Mouse (Mus musculus) left cerebral cortex, adult 2 months (tissue): ENCODE results near the gene Golga4. TPM values are rescaled to one million over a fixed set of nuclear protein-coding genes. Genes with fewer than 3 reads are reported as not detected.

Experiments used
- DNase-seq, 2 experiments: peaks; one replicate each; pipeline ENCODE4 v3.0.0; 2021 to 2022; ENCODE audit warnings: low spot score in 2 of 2, mixed read lengths in 1 of 2; ENCODE audit errors: extremely low spot score in 1 of 2
- H3K27ac ChIP-seq: fragments of 200-600 bp; 2 replicates; pipeline ENCODE4 v1.8.1; 2022
- H3K4me3 ChIP-seq: fragments of 200-600 bp; 2 replicates; pipeline ENCODE4 v1.8.1; 2022
- CTCF ChIP-seq: fragments of 200-600 bp; IDR thresholded peaks from 2 replicates; pipeline ENCODE4 v1.8.1; 2022; ENCODE audit warnings: antibody characterized with exemption, mild to moderate bottlenecking, moderate library complexity
- intact Hi-C: fragments of 180-260 bp; cut with DNase I; formaldehyde crosslinking; loops from one replicate; pipeline ENCODE4 v1.15.1; 2025
- long read RNA-seq, 2 experiments: library from polyadenylated mRNA; stranded (forward); transcript quantifications; one replicate each; pipeline ENCODE4 v2.0.0; 2021; ENCODE audit warnings: borderline mapping rate in 2 of 2
- total RNA-seq, 2 experiments: library from RNA; stranded (reverse); gene quantifications; 2 replicates each; pipeline ENCODE4 v1.2.3; 2021

Golga4 gene
- total RNA-seq: 100 to 1,000 TPM; 108 to 110 TPM
- long read RNA-seq, experiment 1, full-length matches to known transcripts: 12 of 49 reads
- long read RNA-seq, experiment 1, partial matches to known transcripts: 7 of 49 reads
- long read RNA-seq, experiment 1, other reads (novel, unspliced or antisense): 30 of 49 reads
- long read RNA-seq, experiment 2, full-length matches to known transcripts: 7 of 41 reads
- long read RNA-seq, experiment 2, partial matches to known transcripts: 6 of 41 reads
- long read RNA-seq, experiment 2, other reads (novel, unspliced or antisense): 28 of 41 reads

GRCm38 (mm10) chr9:118506020-118506403, at the start of gene Golga4:
Gene Golga4, plus strand, starts transcription at chr9:118506267.
- peak; percentile 93 to 97 for DNase-seq
- Histone ChIP-seq H3K4me3 (peak within 1 kb of the TSS; percentile 99), H3K27ac (peak within 1 kb of the TSS; percentile 87)
- intact Hi-C loops: no loop called here
- TF ChIP-seq CTCF: no peak; the same call in 1 of the 2 replicates

- intact Hi-C loops: no loop called here
- no peak overlapping the region for H3K4me3 ChIP-seq
- no peak for TF ChIP-seq CTCF
- no peak for DNase-seq
- H3K27ac ChIP-seq: no peak overlapping the region
These were observed 49.7 kb upstream of the Golga4 start for GRCm38 (mm10) chr9:118456405-118456804.

- intact Hi-C loops: no loop called here
- Histone ChIP-seq H3K27ac (no peak overlapping the region), H3K4me3 (no peak overlapping the region)
- no peak for DNase-seq
- TF ChIP-seq CTCF: no peak
These were observed 48.0 kb upstream of the Golga4 start for GRCm38 (mm10) chr9:118458039-118458438.

GRCm38 (mm10) chr9:118464031-118464430, 42.0 kb upstream of the Golga4 start:
- TF ChIP-seq CTCF: no peak
- intact Hi-C loops: loop anchor here (10.0 kb wide), 1 partner anchor 1209 kb away; no protein-coding TSS in a partner anchor
- Histone ChIP-seq H3K27ac (no peak overlapping the region), H3K4me3 (no peak overlapping the region)
- no peak for DNase-seq

GRCm38 (mm10) chr9:118468301-118468700, 37.8 kb upstream of the Golga4 start:
- Histone ChIP-seq H3K4me3 (no peak overlapping the region), H3K27ac (no peak overlapping the region)
- no peak for DNase-seq
- no peak for TF ChIP-seq CTCF
- intact Hi-C loops: loop anchor here (10.0 kb wide), 1 partner anchor 1214 kb away; no protein-coding TSS in a partner anchor

- Histone ChIP-seq H3K4me3 (no peak overlapping the region), H3K27ac (no peak overlapping the region)
- no peak for DNase-seq
- intact Hi-C loops: loop anchor here (10.0 kb wide), 1 partner anchor 1214 kb away; no protein-coding TSS in a partner anchor
- no peak for TF ChIP-seq CTCF
These were observed 36.8 kb upstream of the Golga4 start for GRCm38 (mm10) chr9:118469272-118469671.

- Histone ChIP-seq H3K27ac (no peak overlapping the region), H3K4me3 (no peak overlapping the region)
- no peak for DNase-seq
- intact Hi-C loops: no loop called here
- no peak for TF ChIP-seq CTCF
These were observed 34.8 kb upstream of the Golga4 start for GRCm38 (mm10) chr9:118471296-118471695.

GRCm38 (mm10) chr9:118476211-118476765, 29.8 kb upstream of the Golga4 start:
- H3K4me3 ChIP-seq: no peak overlapping the region

GRCm38 (mm10) chr9:118476766-118477271, 29.2 kb upstream of the Golga4 start:
- no peak overlapping the region for H3K27ac ChIP-seq
- intact Hi-C loops: no loop called here
- H3K4me3 ChIP-seq: no peak overlapping the region
- DNase-seq: no peak
- TF ChIP-seq CTCF: no peak

More at GRCm38 (mm10) chr9:118476211-118476765, 29.8 kb upstream of the Golga4 start:
- H3K27ac ChIP-seq: no peak overlapping the region
- intact Hi-C loops: no loop called here
- no peak for DNase-seq
- no peak for TF ChIP-seq CTCF

- DNase-seq: no peak
- intact Hi-C loops: no loop called here
- H3K27ac ChIP-seq: no peak overlapping the region
- TF ChIP-seq CTCF: no peak
- peak overlapping the region; percentile 11; the same call in 1 of the 2 replicates for H3K4me3 ChIP-seq
These were observed 28.7 kb upstream of the Golga4 start for GRCm38 (mm10) chr9:118477281-118477931.

GRCm38 (mm10) chr9:118477961-118478360, 28.1 kb upstream of the Golga4 start, which contains the start of gene Eomes:
Gene Eomes, plus strand, starts transcription at chr9:118478212.
- peak within 1 kb of the TSS; percentile 35 for H3K4me3 ChIP-seq
- no peak for TF ChIP-seq CTCF
- no peak for DNase-seq
- intact Hi-C loops: no loop called here
- no peak within 1 kb of the TSS for H3K27ac ChIP-seq

GRCm38 (mm10) chr9:118478458-118478838, 27.6 kb upstream of the Golga4 start:
- H3K27ac ChIP-seq: no peak overlapping the region
- no peak for DNase-seq
- no peak for TF ChIP-seq CTCF
- peak overlapping the region; percentile 35 for H3K4me3 ChIP-seq
- intact Hi-C loops: no loop called here
